ENCODE assay signal across 28 mouse cellular contexts in the genomic region with DNA sequence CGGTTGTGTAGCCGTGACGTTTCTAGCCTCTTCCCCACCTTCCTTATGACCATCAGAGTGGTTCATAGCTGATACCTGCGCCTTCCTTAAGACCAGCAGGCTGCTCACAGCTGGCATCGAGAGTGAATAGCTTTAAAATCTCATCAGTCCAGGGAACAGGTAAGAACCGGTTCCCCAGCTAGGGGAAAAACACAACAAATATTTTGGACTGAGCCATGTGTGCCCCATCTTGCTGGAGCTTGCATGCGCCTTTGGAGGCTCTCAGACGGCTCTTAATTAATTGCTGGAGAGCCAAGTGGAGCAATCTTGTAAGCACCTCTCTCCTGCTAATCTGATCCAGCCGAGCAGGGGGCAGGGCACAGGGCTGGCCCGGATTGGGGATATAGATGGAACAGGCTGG.
"Had no signal": no experiment of that assay in that cellular context is flagged by ENCODE, and none has a peak within 500 bp of the region (broad histone marks: within the 10 kb centered on the region; RNA-seq: fewer than 3 reads in every experiment).

No protein-coding gene starts in this region.

- H3K36me3 ChIP-seq: heart, embryonic 13.5 days; heart, embryonic 15.5 days; hindbrain, embryonic 13.5 days; hindbrain, embryonic 15.5 days; kidney, embryonic 15.5 days; limb, embryonic 12.5 days; liver, embryonic 13.5 days; liver, embryonic 15.5 days had no signal

- H3K27ac ChIP-seq: heart, adult 2 months; heart, embryonic 13.5 days; heart, embryonic 15.5 days; hindbrain, embryonic 13.5 days; hindbrain, embryonic 15.5 days; hindbrain, postnatal 0 days; kidney, embryonic 15.5 days; kidney, postnatal 0 days; limb, embryonic 12.5 days; liver, embryonic 13.5 days; liver, embryonic 15.5 days had no signal

- H3K4me3 ChIP-seq: heart, adult 2 months; heart, embryonic 13.5 days; heart, embryonic 15.5 days; hindbrain, embryonic 13.5 days; hindbrain, embryonic 15.5 days; kidney, embryonic 15.5 days; limb, embryonic 12.5 days; liver, embryonic 13.5 days; liver, embryonic 15.5 days had no signal

- H3K9me3 ChIP-seq: heart, embryonic 13.5 days; heart, embryonic 15.5 days; hindbrain, embryonic 13.5 days; hindbrain, embryonic 15.5 days; kidney, embryonic 15.5 days; limb, embryonic 12.5 days; liver, embryonic 13.5 days; liver, embryonic 15.5 days had no signal

- H3K27me3 ChIP-seq: hindbrain, embryonic 13.5 days; hindbrain, embryonic 15.5 days; kidney, embryonic 15.5 days; liver, embryonic 13.5 days; liver, embryonic 15.5 days had no signal

- H3K4me2 ChIP-seq: heart, embryonic 11.5 days; heart, embryonic 13.5 days; heart, embryonic 15.5 days; hindbrain, embryonic 13.5 days; hindbrain, embryonic 15.5 days; kidney, embryonic 15.5 days; limb, embryonic 12.5 days; liver, embryonic 11.5 days; liver, embryonic 13.5 days; liver, embryonic 15.5 days had no signal

- ATAC-seq: hindbrain, postnatal 0 days; intestine, embryonic 16.5 days had no signal

- H3K9ac ChIP-seq: heart, embryonic 13.5 days; heart, embryonic 15.5 days; hindbrain, embryonic 13.5 days; hindbrain, embryonic 15.5 days; kidney, embryonic 15.5 days; limb, embryonic 12.5 days; liver, embryonic 13.5 days; liver, embryonic 15.5 days had no signal

- H3K4me1 ChIP-seq: heart, embryonic 15.5 days; hindbrain, embryonic 13.5 days; hindbrain, embryonic 15.5 days; liver, embryonic 13.5 days; liver, embryonic 15.5 days had no signal

- DNase-seq: gastrocnemius, postnatal 14 days; gastrocnemius, postnatal 36 days; heart, adult 11 months; heart, adult 2 months; heart, postnatal 14 days; heart, postnatal 36 days; kidney, adult 11 months; kidney, adult 2 months; kidney, adult 9 months; kidney, postnatal 14 days; kidney, postnatal 36 days; layer of hippocampus, adult 9-11 months; layer of hippocampus, postnatal 36 days; left cerebral cortex, postnatal 4 days; liver; liver, embryonic 13.5 days had no signal
